Mouse (Mus musculus) retina, adult 2 months (tissue): ENCODE measurements around the gene Trmt10a.
"Not testable (repeated sequence)": the region's sequence is repeated elsewhere in the genome, so short reads cannot be mapped to it uniquely, and the experiment has no call there.

Experiments used
- DNase-seq: peaks from one replicate; pipeline ENCODE4 v3.0.0-alpha.2; 2012; ENCODE audit warnings: low read depth, low spot score

The Trmt10a gene

GRCm38 (mm10) chr3:138133916-138134315 lies 9.3 kb upstream of the Trmt10a start:
- no peak for DNase-seq

- DNase-seq: no peak
These were observed 8.7 kb upstream of the Trmt10a start for GRCm38 (mm10) chr3:138134528-138134927.

- DNase-seq: not testable (repeated sequence)
These were observed 5.1 kb upstream of the Trmt10a start for GRCm38 (mm10) chr3:138138146-138138545.

GRCm38 (mm10) chr3:138139663-138140062 lies 3.6 kb upstream of the Trmt10a start:
- DNase-seq: no peak

GRCm38 (mm10) chr3:138142052-138142732 lies 1.1 kb upstream of the Trmt10a start:
- DNase-seq: no peak

- no peak for DNase-seq
These were observed 424 bp upstream of the Trmt10a start for GRCm38 (mm10) chr3:138142733-138143314.

- peak; percentile 33 for DNase-seq
These were observed 903 bp downstream of the Trmt10a start for GRCm38 (mm10) chr3:138144060-138144641.

GRCm38 (mm10) chr3:138144642-138145171 lies 1.5 kb downstream of the Trmt10a start, which contains the start of gene Mttp:
Gene Mttp (minus strand): TSS chr3:138144968.
- DNase-seq: peak; percentile 61

GRCm38 (mm10) chr3:138148811-138149210 lies 5.6 kb downstream of the Trmt10a start:
- DNase-seq: no peak

GRCm38 (mm10) chr3:138155062-138155461 lies 11.8 kb downstream of the Trmt10a start:
- DNase-seq: no peak

- no peak for DNase-seq
These were observed 13.4 kb downstream of the Trmt10a start for GRCm38 (mm10) chr3:138156651-138157050.

- no peak for DNase-seq
These were observed 18.4 kb downstream of the Trmt10a start for GRCm38 (mm10) chr3:138161623-138162022.

GRCm38 (mm10) chr3:138162553-138163183 lies 19.4 kb downstream of the Trmt10a start:
- DNase-seq: no peak

- no peak for DNase-seq
These were observed 30.0 kb downstream of the Trmt10a start for GRCm38 (mm10) chr3:138173291-138173690.

- DNase-seq: no peak
These were observed 32.3 kb downstream of the Trmt10a start for GRCm38 (mm10) chr3:138175551-138175950.

GRCm38 (mm10) chr3:138182019-138182418 lies 38.8 kb downstream of the Trmt10a start:
- DNase-seq: no peak

- no peak for DNase-seq
These were observed 40.1 kb downstream of the Trmt10a start for GRCm38 (mm10) chr3:138183371-138183770.

- no peak for DNase-seq
These were observed 42.0 kb downstream of the Trmt10a start for GRCm38 (mm10) chr3:138185290-138185689.

GRCm38 (mm10) chr3:138185995-138186930 lies 43.0 kb downstream of the Trmt10a start:
- no peak for DNase-seq

GRCm38 (mm10) chr3:138192260-138192659 lies 49.0 kb downstream of the Trmt10a start:
- no peak for DNase-seq

GRCm38 (mm10) chr3:138193683-138194302 lies 50.5 kb downstream of the Trmt10a start, which contains the start of gene 4930579F01Rik:
Gene 4930579F01Rik (minus strand): TSS chr3:138193825.
- no peak for DNase-seq
